Mouse (Mus musculus): ENCODE data around the gene Grik2.

DNA sequence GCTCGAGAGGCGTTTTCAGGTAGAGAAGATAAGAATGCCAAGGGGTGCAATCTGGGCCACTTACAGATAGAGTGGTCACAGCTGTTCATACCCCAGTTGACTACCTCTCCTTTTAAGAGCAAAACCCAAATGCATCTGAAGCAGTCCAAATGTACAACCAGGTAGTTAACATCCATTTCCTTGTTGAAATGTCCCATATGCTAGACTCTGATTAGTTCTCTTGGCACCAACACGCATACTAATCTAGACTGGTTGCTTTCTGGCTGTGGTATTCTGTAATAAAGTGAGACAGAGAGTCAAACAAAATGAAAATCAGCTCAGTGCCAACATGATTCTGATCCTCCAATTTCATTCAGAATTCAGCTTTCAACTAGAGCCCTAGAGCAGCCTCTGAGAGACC lies 164.6 kb downstream of the Grik2 start:
- TF ChIP-seq POLR2A (IDR thresholded peaks at IDR 0.05; ENCODE audit: borderline replicate concordance, extremely low read depth, insufficient read depth, insufficient read length, poor library complexity, severe bottlenecking) (no peak), CTCF (IDR thresholded peaks at IDR 0.05; ENCODE audit: borderline replicate concordance, extremely low read depth, insufficient read depth, insufficient read length) (no peak)

Measured in brain, embryonic 14.5 days (tissue).